Mouse (Mus musculus) midbrain, embryonic 10.5 days (tissue): ENCODE results near the gene Pdcd5. TPM values are rescaled to one million over a fixed set of nuclear protein-coding genes. Genes with fewer than 3 reads are reported as not detected.

ENCODE experiments used
- polyA plus RNA-seq: library from polyadenylated mRNA; unstranded; fragments of >200 nt; fragmentation: Nextera tagmentation; extraction: Ambion mirVana; gene quantifications from 2 replicates; pipeline ENCODE4 v1.2.1, GENCODE M21; 2016

Pdcd5 gene
- polyA plus RNA-seq, 1 experiment from 2014 or later: 342 TPM

Other genes starting within 250 kb of the Pdcd5 start
- gene Slc7a9, start 198.7 kb downstream of the Pdcd5 start, polyA plus RNA-seq: 0.17 and 0.25 TPM in 2 replicates
- gene Tdrd12, start 109.8 kb downstream of the Pdcd5 start, polyA plus RNA-seq: 0.06 TPM in 1 of 2 replicates, not detected in the other
- gene Nudt19, start 91.2 kb downstream of the Pdcd5 start, polyA plus RNA-seq: 47.4 and 48.9 TPM in 2 replicates
- 0.29 and 0.64 TPM in 2 replicates for gene Rgs9bp, start 61.9 kb downstream of the Pdcd5 start, polyA plus RNA-seq
- gene Ankrd27, start 61.3 kb downstream of the Pdcd5 start, polyA plus RNA-seq: 37.7 and 39.2 TPM in 2 replicates
- 34.3 and 34.7 TPM in 2 replicates for gene Dpy19l3, start 106.9 kb upstream of the Pdcd5 start, polyA plus RNA-seq
- 16.8 and 18.5 TPM in 2 replicates for gene Zfp507, start 155.5 kb upstream of the Pdcd5 start, polyA plus RNA-seq